Comparison of ENCODE assay signal across 8 mouse cellular contexts in the genomic region with DNA sequence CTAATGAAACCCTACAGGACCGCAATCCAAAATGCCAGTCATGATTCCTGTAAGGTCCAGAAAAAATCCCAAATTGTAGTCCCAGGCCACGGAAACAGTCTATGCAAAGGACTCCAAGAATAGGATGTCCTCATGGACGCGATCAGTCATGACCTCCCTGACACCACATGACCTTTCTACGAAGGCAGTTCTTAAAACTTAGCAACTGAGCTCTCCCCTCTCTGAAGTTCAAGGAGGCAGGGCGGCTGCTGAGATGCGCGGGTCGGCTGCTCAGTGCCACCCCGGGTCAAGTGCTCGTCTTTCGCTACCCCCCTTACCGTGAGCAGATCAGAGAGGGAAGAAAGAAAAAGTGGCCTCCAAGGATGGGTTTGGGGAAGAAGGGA. TPM values are rescaled to one million over a fixed set of nuclear protein-coding genes. Genes with fewer than 3 reads are reported as not detected.
DNase-seq lines count a peak whose midpoint lies in the region; ATAC-seq and TF ChIP-seq lines count a peak whose summit lies in the region.

No protein-coding gene starts in this region.

- peak overlapping the region; percentile 100 for H3K27ac ChIP-seq in heart, adult 2 months
- H3K27ac ChIP-seq in forebrain, embryonic 12.5 days, result peak overlapping the region; percentile 96
- H3K27ac ChIP-seq in liver, embryonic 15.5 days (replicated peaks), result peak overlapping the region; percentile 97

- H3K9me3 ChIP-seq in forebrain, embryonic 12.5 days, result no peaks in the 10 kb centered on the region
- H3K9me3 ChIP-seq in liver, embryonic 15.5 days (replicated peaks), result no peaks in the 10 kb centered on the region

- H3K4me3 ChIP-seq in heart, adult 2 months, result peak overlapping the region; percentile 78
- peak overlapping the region; percentile 75 for H3K4me3 ChIP-seq in forebrain, embryonic 12.5 days (replicated peaks)
- H3K4me3 ChIP-seq in liver, embryonic 15.5 days (replicated peaks), result peak overlapping the region; percentile 83

- no peak for TF ChIP-seq CTCF in heart, adult 2 months (IDR thresholded peaks at IDR 0.05)

- H3K4me1 ChIP-seq in heart, adult 2 months (ENCODE audit: control insufficient read depth, insufficient read depth, low read length), result peaks cover 1% of the 10 kb centered on the region; the same call in 1 of the 2 replicates
- peaks cover 24% of the 10 kb centered on the region for H3K4me1 ChIP-seq in forebrain, embryonic 12.5 days
- peaks cover 29% of the 10 kb centered on the region for H3K4me1 ChIP-seq in liver, embryonic 15.5 days (replicated peaks)

- WGBS in heart, adult 2 months, result 0% methylated on average over 13 of the region's 13 CpGs
- 0% methylated on average over 13 of the region's 13 CpGs for WGBS in forebrain, embryonic 12.5 days
- WGBS in liver, embryonic 15.5 days (ENCODE audit: insufficient replicate concordance), result under 1% methylated on average over 13 of the region's 13 CpGs

- peak overlapping the region; percentile 98 for H3K9ac ChIP-seq in heart, adult 2 months (ENCODE audit: low read depth, low read length)
- peak overlapping the region; percentile 80 for H3K9ac ChIP-seq in forebrain, embryonic 12.5 days
- H3K9ac ChIP-seq in liver, embryonic 15.5 days, result peak overlapping the region; percentile 78

- 0 out of 2 replicates have a peak, but pooled peaks cover 1% of the 10 kb centered on the region for H3K79me2 ChIP-seq in heart, adult 2 months (replicated peaks; ENCODE audit: control insufficient read depth, insufficient read depth, low read length)

- intact Hi-C loops in heart, adult 2 months (cut with DNase I), result loop anchor here (1.0 to 10.0 kb wide), 5 partner anchors 46 to 451 kb away; partner anchors contain the start of gene Hsph1
- intact Hi-C loops in heart, postnatal 25 days (cut with DNase I), result loop anchor here (1.0 to 10.0 kb wide), 4 partner anchors 46 to 259 kb away; partner anchors contain the start of genes Gm42791 and Katnal1

- DNase-seq in heart, adult 2 months, result no peak
- DNase-seq in heart, postnatal 25 days (ENCODE audit: low spot score), result no peak
- no peak for DNase-seq in retina, postnatal 1 day
- no peak for DNase-seq in cerebellum, adult 11 months

- no peaks in the 10 kb centered on the region for H3K27me3 ChIP-seq in heart, adult 2 months (ENCODE audit: control insufficient read depth, insufficient read depth, low read length)
- no peaks in the 10 kb centered on the region for H3K27me3 ChIP-seq in forebrain, embryonic 12.5 days
- no peaks in the 10 kb centered on the region for H3K27me3 ChIP-seq in liver, embryonic 15.5 days

- H3K36me3 ChIP-seq in heart, adult 2 months (ENCODE audit: control insufficient read depth, insufficient read depth, low read length), result peaks cover 16% of the 10 kb centered on the region
- no peaks in the 10 kb centered on the region; the same call in 1 of the 2 replicates for H3K36me3 ChIP-seq in forebrain, embryonic 12.5 days (replicated peaks)
- peaks cover 11% of the 10 kb centered on the region; the same call in 1 of the 2 replicates for H3K36me3 ChIP-seq in liver, embryonic 15.5 days (replicated peaks)

- no peak for TF ChIP-seq EP300 in heart, adult 2 months (IDR thresholded peaks at IDR 0.05; ENCODE audit: insufficient read depth, low read depth, low read length)

- TF ChIP-seq POLR2A in heart, adult 2 months (IDR thresholded peaks at IDR 0.05; ENCODE audit: insufficient read depth, low read depth, low read length), result no peak

- H3K4me2 ChIP-seq in forebrain, embryonic 12.5 days, result peak overlapping the region; percentile 59
- H3K4me2 ChIP-seq in liver, embryonic 15.5 days, result peak overlapping the region; percentile 82

- ATAC-seq in CD4-positive, CD25-positive, alpha-beta regulatory T cell, adult 4 months, result peak; percentile 40
- ATAC-seq in forebrain, embryonic 12.5 days (ENCODE audit: low FRiP score), result peak; percentile 79
- ATAC-seq in liver, embryonic 15.5 days (ENCODE audit: insufficient read depth), result peak; percentile 50
- ATAC-seq in granulocyte monocyte progenitor cell, adult 5-6 weeks (replicated peaks; ENCODE audit: poor library complexity, severe bottlenecking), result no peak

RNA-seq across cellular contexts. Expression of gene Uspl1, which starts 0.4 kb away (rescaled TPM):
- 10 to 100 TPM; 17.5 to 21.0 TPM for total RNA-seq in heart, adult 2 months (2021)
- polyA plus RNA-seq in heart, adult 2 months (2012; rRNA removed), result 7.4 and 13.4 TPM in 2 replicates
- total RNA-seq in heart, postnatal 25 days (2021), result 10 to 100 TPM; 16.2 to 17.4 TPM
- polyA plus RNA-seq in CD4-positive, CD25-positive, alpha-beta regulatory T cell, adult 4 months (2017; shearing (Covaris generic)), result 10 to 100 TPM; 38.6 to 42.6 TPM
- 71.6 and 73.8 TPM in 2 replicates for polyA plus RNA-seq in forebrain, embryonic 12.5 days (2016; fragmentation: Nextera tagmentation; extraction: Ambion mirVana)
- 17.7 and 18.2 TPM in 2 replicates for polyA plus RNA-seq in liver, embryonic 15.5 days (2015; fragmentation: Nextera tagmentation; extraction: Ambion mirVana)
- 23.7 and 47.8 TPM in 2 replicates for total RNA-seq in granulocyte monocyte progenitor cell, adult 5-6 weeks (2014; fragmentation: Nextera tagmentation)
- total RNA-seq in granulocyte monocyte progenitor cell, adult 5-6 weeks (2017), result 33.7 and 34.6 TPM in 2 replicates

RNA-seq across cellular contexts. Expression of gene Hmgb1, which starts 0.6 kb away (rescaled TPM):
- 100 to 1,000 TPM in 1 of 2 experiments, 10 to 100 TPM in 1; 88.9 to 103 TPM for total RNA-seq in heart, adult 2 months (2021)
- polyA plus RNA-seq in heart, adult 2 months (2012; rRNA removed), result 23.7 and 42.4 TPM in 2 replicates
- 10 to 100 TPM; 83.8 to 97.6 TPM for total RNA-seq in heart, postnatal 25 days (2021)
- 100 to 1,000 TPM; 359 to 760 TPM for polyA plus RNA-seq in CD4-positive, CD25-positive, alpha-beta regulatory T cell, adult 4 months (2017; shearing (Covaris generic))
- 1,906 and 2,082 TPM in 2 replicates for polyA plus RNA-seq in forebrain, embryonic 12.5 days (2016; fragmentation: Nextera tagmentation; extraction: Ambion mirVana)
- polyA plus RNA-seq in liver, embryonic 15.5 days (2015; fragmentation: Nextera tagmentation; extraction: Ambion mirVana), result 381 and 440 TPM in 2 replicates
- total RNA-seq in granulocyte monocyte progenitor cell, adult 5-6 weeks (2014; fragmentation: Nextera tagmentation), result 758 and 1,067 TPM in 2 replicates
- 985 and 1,480 TPM in 2 replicates for total RNA-seq in granulocyte monocyte progenitor cell, adult 5-6 weeks (2017)
